Mouse (Mus musculus): ENCODE data around the gene 1700013G24Rik. TPM values are rescaled to one million over a fixed set of nuclear protein-coding genes. Genes with fewer than 3 reads are reported as not detected.
"Not testable (repeated sequence)": the region's sequence is repeated elsewhere in the genome, so short reads cannot be mapped to it uniquely, and the experiment has no call there.

1700013G24Rik gene
- total RNA-seq (2017) = not detected in 2 replicates

- ATAC-seq (replicated peaks; ENCODE audit: low read depth, poor library complexity, severe bottlenecking) = no peak
Measured at GRCm38 (mm10) chr4:137453234-137453767, at the start of gene 1700013G24Rik. Gene 1700013G24Rik, plus strand, starts transcription at chr4:137453284.

GRCm38 (mm10) chr4:137405571-137405970 lies 47.5 kb upstream of the 1700013G24Rik start:
- ATAC-seq (replicated peaks; ENCODE audit: low read depth, poor library complexity, severe bottlenecking) = no peak

GRCm38 (mm10) chr4:137409691-137410090 lies 43.4 kb upstream of the 1700013G24Rik start, which contains the start of gene Cela3a:
Gene Cela3a, minus strand, starts transcription at chr4:137409791.
- no peak for ATAC-seq (replicated peaks; ENCODE audit: low read depth, poor library complexity, severe bottlenecking)

DNA sequence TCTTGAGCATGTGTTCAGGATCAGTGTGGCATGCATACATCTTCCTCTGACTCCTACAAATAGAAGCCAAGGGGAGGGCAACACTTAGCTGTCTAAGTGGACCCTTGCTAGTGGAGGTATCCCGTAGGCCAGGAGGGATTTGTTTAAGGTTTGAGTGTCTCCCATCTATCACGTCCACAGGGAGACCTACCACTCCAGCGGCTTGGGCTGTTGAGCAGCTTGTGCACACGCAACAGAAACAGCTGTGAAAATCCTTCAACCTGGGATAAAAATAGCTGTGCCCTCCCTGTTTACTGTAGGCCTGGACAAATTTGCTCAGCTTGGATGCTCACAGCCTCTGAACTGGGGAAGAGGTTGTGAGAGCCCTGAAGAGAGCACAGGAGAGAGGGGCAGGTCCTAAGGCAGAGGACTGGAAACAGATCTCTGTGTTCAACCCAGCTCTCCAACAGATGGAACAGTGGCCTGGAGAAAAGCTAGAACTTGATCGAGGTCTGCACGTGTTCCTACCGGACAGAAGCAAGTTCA lies 40.8 kb upstream of the 1700013G24Rik start:
- ATAC-seq (replicated peaks; ENCODE audit: low read depth, poor library complexity, severe bottlenecking) = not testable (repeated sequence)

- ATAC-seq (replicated peaks; ENCODE audit: low read depth, poor library complexity, severe bottlenecking) = no peak
Measured at GRCm38 (mm10) chr4:137414936-137415335, 38.1 kb upstream of the 1700013G24Rik start.

- peak; percentile 76 for ATAC-seq (replicated peaks; ENCODE audit: low read depth, poor library complexity, severe bottlenecking)
Measured at GRCm38 (mm10) chr4:137417712-137418564, 35.1 kb upstream of the 1700013G24Rik start.

DNA sequence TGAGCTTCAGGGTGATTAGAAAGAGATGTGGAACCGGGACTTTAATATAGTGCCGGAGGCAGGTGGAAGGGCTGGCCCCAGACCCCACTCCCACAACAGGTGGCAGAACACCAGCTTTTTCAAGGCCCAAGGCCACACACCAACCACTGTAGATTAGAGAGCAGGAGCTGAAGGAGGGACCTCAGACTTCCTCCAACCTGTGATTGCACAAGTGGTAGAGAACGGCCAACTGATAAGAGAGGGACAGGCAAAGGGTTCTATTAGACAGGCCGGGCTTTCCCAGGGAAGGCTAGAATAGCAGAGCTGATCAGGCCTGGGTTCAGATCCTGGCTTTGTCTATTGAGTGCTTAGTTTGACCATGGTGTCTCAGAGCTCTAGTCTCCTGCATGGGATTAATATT lies 22.6 kb upstream of the 1700013G24Rik start, which contains the start of gene Cela3b:
Cela3b (minus strand) TSS at position 39 of the 400 bp plus-strand sequence.
- ATAC-seq (replicated peaks; ENCODE audit: low read depth, poor library complexity, severe bottlenecking) = 0 out of 2 replicates have a peak, but pooled peaks have one; percentile 39

DNA sequence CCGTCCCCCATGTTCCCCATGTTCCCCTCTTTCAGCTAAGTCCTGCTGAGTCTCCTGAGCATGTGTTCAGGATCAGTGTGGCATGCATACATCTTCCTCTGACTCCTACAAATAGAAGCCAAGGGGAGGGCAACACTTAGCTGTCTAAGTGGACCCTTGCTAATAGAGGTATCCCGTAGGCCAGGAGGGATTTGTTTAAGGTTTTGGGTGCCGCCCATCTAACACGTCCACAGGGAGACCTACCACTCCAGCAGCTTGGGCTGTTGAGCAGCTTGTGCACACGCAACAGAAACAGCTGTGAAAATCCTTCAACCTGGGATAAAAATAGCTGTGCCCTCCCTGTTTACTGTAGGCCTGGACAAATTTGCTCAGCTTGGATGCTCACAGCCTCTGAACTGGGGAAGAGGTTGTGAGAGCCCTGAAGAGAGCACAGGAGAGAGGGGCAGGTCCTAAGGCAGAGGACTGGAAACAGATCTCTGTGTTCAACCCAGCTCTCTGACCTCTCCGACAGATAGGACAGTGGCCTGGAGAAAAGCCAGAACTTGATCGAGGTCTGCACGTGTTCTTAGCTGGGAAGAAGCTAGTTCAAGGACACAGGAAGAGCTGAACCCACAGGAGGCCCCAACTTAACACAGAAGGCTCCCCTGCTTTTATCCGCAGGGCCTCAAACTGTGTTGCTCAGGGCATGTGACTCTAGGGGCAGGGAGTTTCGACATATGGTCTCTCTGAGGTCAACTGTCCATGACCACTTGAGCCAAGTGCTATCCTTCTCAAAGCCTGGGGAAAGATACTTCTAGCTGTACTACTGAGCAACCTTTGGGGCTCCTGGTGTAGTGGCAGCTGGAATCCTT lies 20.2 kb upstream of the 1700013G24Rik start:
- ATAC-seq (replicated peaks; ENCODE audit: low read depth, poor library complexity, severe bottlenecking) = not testable (repeated sequence)

GRCm38 (mm10) chr4:137436979-137437669 lies 16.0 kb upstream of the 1700013G24Rik start:
- ATAC-seq (replicated peaks; ENCODE audit: low read depth, poor library complexity, severe bottlenecking) = no peak

DNA sequence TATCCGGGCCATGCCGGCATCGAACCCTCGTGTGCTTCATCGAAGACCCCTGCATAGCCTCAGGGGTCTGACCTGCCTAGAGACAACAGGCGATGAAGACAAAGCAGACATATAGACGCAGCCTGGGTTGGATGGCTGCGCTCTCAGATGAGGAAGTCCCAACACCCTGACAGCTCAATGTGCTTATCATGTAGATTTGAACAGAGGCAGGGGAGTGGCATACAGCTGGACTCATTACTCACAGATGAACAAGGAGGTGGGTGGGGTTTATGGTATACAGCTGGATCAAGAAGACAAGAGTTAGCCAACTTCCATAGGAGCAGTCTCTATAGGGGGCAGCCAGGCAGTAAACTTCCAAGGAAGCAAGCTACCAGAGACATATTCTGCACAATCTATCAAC lies 14.2 kb upstream of the 1700013G24Rik start:
- ATAC-seq (replicated peaks; ENCODE audit: low read depth, poor library complexity, severe bottlenecking) = peak; percentile 89

DNA sequence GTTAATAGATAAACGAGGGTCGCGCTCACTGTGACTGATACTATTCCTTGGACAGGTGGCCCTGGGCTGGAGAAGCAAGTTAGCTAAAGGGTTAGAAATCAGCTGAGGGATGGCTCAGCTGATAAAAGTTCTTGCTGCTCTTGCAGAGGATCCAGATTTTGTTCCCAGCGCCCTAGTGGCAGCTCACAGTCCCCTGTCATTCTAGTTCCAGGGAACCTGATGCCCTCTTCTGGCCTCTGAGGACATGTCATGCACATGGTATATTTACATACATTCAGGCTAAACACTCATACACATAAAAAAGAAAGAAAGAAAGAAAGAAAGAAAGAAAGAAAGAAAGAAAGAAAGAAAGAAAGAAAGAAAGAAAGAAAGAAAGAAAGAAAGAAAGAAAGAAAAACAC lies 11.8 kb upstream of the 1700013G24Rik start:
- ATAC-seq (replicated peaks; ENCODE audit: low read depth, poor library complexity, severe bottlenecking) = no peak

DNA sequence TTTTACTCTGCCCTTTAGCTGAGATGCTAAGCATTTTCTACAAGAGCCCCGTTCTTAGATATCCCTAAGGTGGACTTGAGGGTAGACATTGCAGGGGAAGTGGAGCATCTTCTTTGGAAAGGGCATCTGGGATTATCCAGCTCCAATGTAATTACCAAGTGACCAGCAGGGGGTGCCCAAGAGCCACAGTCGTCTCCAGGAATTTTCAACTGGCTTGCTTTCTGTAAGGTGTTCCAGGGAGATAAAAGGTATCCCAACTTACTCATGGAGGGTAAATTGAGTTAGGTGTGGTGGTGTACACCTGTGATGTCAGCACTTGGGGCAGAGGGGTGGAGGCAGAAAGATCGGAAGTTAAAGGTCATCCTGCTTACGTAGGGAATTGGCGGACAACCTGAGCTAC lies 9.5 kb upstream of the 1700013G24Rik start:
- peak; percentile 50; the same call in 1 of the 2 replicates for ATAC-seq (replicated peaks; ENCODE audit: low read depth, poor library complexity, severe bottlenecking)

GRCm38 (mm10) chr4:137445881-137446280 lies 7.2 kb upstream of the 1700013G24Rik start:
- ATAC-seq (replicated peaks; ENCODE audit: low read depth, poor library complexity, severe bottlenecking) = no peak

GRCm38 (mm10) chr4:137447363-137448196 lies 5.5 kb upstream of the 1700013G24Rik start:
- ATAC-seq (replicated peaks; ENCODE audit: low read depth, poor library complexity, severe bottlenecking) = no peak; the same call in 1 of the 2 replicates

DNA sequence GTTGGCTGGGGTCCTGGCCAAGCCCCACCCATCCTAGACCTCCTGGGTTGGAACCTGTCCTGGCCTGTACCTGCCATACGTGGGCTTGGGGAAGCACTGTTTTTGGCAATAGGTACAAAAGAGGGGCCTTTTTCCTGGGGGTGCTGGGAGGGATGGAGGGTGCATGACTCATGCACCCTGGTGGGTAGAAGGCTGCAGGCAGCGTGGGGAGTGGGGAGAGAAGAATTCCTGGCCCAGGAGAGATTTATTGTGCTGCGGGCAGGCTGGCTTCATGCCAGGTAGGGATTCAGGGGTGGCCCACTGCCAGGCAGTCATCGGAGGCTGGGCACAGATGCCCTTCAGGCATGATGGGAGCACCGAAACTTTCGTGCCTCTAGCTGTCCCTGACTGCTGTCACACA lies 4.9 kb upstream of the 1700013G24Rik start:
- no peak for ATAC-seq (replicated peaks; ENCODE audit: low read depth, poor library complexity, severe bottlenecking)

GRCm38 (mm10) chr4:137448641-137449040 lies 4.4 kb upstream of the 1700013G24Rik start:
- ATAC-seq (replicated peaks; ENCODE audit: low read depth, poor library complexity, severe bottlenecking) = no peak

DNA sequence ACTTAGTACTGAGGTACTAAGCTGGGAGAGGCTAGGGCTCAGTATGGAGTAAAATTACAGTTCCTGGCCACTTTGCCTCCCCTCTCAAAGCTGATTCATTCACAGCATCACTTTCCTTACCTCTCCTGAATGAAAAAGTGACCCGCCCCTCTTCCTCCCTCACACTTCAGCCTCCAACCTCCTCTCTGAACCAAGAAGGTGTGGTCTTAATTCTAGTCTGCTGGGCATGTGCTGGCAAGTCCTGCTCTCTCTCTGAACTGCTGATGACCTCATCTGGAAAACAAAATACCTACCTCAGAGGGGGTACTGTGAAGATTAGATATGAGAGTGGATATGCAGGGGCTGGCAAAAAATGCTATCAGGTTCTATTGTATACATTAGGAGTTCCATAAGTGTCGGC lies 4.0 kb upstream of the 1700013G24Rik start:
- ATAC-seq (replicated peaks; ENCODE audit: low read depth, poor library complexity, severe bottlenecking) = no peak

DNA sequence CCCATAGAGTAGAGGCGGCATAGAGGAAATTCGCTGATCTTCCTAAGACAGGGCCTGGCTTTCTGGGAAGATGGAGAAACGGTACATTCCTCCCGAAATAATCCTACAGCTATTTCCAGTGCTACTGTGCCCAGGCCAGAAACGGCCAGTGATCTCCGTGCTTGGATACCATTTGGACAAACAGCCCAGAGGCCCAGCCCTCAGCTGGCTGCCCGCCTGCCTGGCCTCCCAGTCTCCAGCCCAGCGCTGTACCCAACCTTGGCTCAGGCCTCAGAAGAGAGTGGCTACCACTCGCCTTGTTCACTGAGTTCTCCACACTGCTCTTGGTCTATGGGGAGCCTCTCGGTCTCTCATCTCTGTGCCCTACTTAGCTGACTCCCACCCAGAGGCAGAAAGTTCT lies 3.4 kb upstream of the 1700013G24Rik start:
- ATAC-seq (replicated peaks; ENCODE audit: low read depth, poor library complexity, severe bottlenecking) = no peak

GRCm38 (mm10) chr4:137452190-137452589 lies 894 bp upstream of the 1700013G24Rik start:
- no peak for ATAC-seq (replicated peaks; ENCODE audit: low read depth, poor library complexity, severe bottlenecking)

All from common myeloid progenitor, adult 5-6 weeks (primary cell).